In the genomic region with DNA sequence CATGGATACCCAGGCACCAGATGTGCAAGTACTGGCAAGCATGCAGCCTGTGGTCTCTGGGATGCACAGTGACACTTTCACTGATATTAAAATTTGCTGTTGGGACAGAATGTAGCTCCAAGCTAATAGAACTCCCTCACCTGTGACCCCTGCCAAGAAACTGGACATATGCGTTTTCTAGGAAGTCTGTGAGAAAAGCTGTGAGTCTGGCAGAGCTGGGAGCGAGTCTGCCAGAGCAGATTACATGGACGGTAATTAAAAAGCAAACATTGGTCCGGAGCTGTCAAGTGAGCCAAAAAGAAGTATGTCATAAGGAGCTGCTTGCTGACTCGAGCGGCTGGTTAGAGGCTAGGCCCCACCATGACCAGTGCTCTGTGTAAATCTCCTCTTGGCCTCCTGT, we compare ENCODE assay signal across 24 mouse cellular contexts.
DNase-seq lines count a peak whose midpoint lies in the region; ATAC-seq and TF ChIP-seq lines count a peak whose summit lies in the region.
"Had no signal": no experiment of that assay in that cellular context is flagged by ENCODE, and none has a peak within 500 bp of the region (broad histone marks: within the 10 kb centered on the region; RNA-seq: fewer than 3 reads in every experiment).

No protein-coding gene starts in this region.

- DNase-seq in hindbrain, postnatal 0 days (ENCODE audit: low spot score), result peak; percentile 31
- DNase-seq in lung, postnatal 0 days (ENCODE audit: low spot score), result peak; percentile 29
- no peak for DNase-seq in lung, adult 2 months
- peak; percentile 15 for DNase-seq in cerebellum, adult 11-12 months
- DNase-seq in cerebellum, postnatal 10 days, result peak; percentile 75 to 76
- DNase-seq in thymus, postnatal 25 days, result no peak
- no peak for DNase-seq in gastrocnemius, postnatal 25 days
- DNase-seq: adrenal gland, adult 8-10 months; B cell, adult 2 months; forebrain, postnatal 0 days; kidney, adult 18-20 months; kidney, postnatal 25 days; lung, postnatal 14 days had no signal

- H3K9ac ChIP-seq in hindbrain, postnatal 0 days (replicated peaks; ENCODE audit: low read length), result no peak overlapping the region
- no peak overlapping the region for H3K9ac ChIP-seq in hindbrain, embryonic 12.5 days
- no peak overlapping the region for H3K9ac ChIP-seq in lung, postnatal 0 days (replicated peaks; ENCODE audit: low read depth)
- H3K9ac ChIP-seq: embryonic facial prominence, embryonic 15.5 days; forebrain, embryonic 12.5 days; forebrain, postnatal 0 days; heart, embryonic 15.5 days; kidney, embryonic 15.5 days; liver, embryonic 14.5 days; neural tube, embryonic 13.5 days had no signal

- H3K27me3 ChIP-seq in hindbrain, postnatal 0 days (ENCODE audit: insufficient read depth, low read length), result no peaks in the 10 kb centered on the region
- H3K27me3 ChIP-seq in hindbrain, embryonic 12.5 days, result no peaks in the 10 kb centered on the region
- H3K27me3 ChIP-seq in lung, postnatal 0 days (replicated peaks; ENCODE audit: insufficient read depth, low read length), result no peaks in the 10 kb centered on the region
- H3K27me3 ChIP-seq: CH12.LX; embryonic facial prominence, embryonic 15.5 days; forebrain, embryonic 12.5 days; heart, embryonic 15.5 days; kidney, embryonic 15.5 days; neural tube, embryonic 13.5 days had no signal

- H3K27ac ChIP-seq in hindbrain, postnatal 0 days, result no peak overlapping the region
- H3K27ac ChIP-seq in hindbrain, embryonic 12.5 days, result no peak overlapping the region
- H3K27ac ChIP-seq in lung, postnatal 0 days (ENCODE audit: low read length), result no peak overlapping the region
- H3K27ac ChIP-seq: embryonic facial prominence, embryonic 10.5 days; embryonic facial prominence, embryonic 15.5 days; forebrain, embryonic 12.5 days; heart, embryonic 15.5 days; kidney, embryonic 15.5 days; liver, embryonic 14.5 days; neural tube, embryonic 13.5 days had no signal

- no peaks in the 10 kb centered on the region for H3K36me3 ChIP-seq in hindbrain, postnatal 0 days (ENCODE audit: insufficient read depth, low read length)
- H3K36me3 ChIP-seq in hindbrain, embryonic 12.5 days, result no peaks in the 10 kb centered on the region
- no peaks in the 10 kb centered on the region for H3K36me3 ChIP-seq in lung, postnatal 0 days (ENCODE audit: insufficient read depth, low read length)
- H3K36me3 ChIP-seq: embryonic facial prominence, embryonic 10.5 days; embryonic facial prominence, embryonic 15.5 days; forebrain, embryonic 12.5 days; heart, embryonic 15.5 days; kidney, embryonic 15.5 days; neural tube, embryonic 13.5 days had no signal

- TF ChIP-seq POLR2A in lung, adult 2 months (IDR thresholded peaks at IDR 0.05; ENCODE audit: borderline replicate concordance, extremely low read depth, low read depth, low read length), result no peak

- ATAC-seq in hindbrain, postnatal 0 days, result 0 out of 2 replicates have a peak, but pooled peaks have one; percentile 40
- no peak for ATAC-seq in hindbrain, embryonic 12.5 days (ENCODE audit: low FRiP score)
- no peak for ATAC-seq in lung, postnatal 0 days
- ATAC-seq: forebrain, postnatal 0 days; inflammation-experienced regulatory T-cells, adult 6 months had no signal

- no peak for TF ChIP-seq CTCF in hindbrain, postnatal 0 days (IDR thresholded peaks at IDR 0.05; ENCODE audit: low read depth)
- no peak for TF ChIP-seq CTCF in lung, postnatal 0 days (IDR thresholded peaks at IDR 0.05)
- TF ChIP-seq CTCF in lung, adult 2 months (IDR thresholded peaks at IDR 0.05; ENCODE audit: insufficient read depth, low read length), result no peak

- no peak overlapping the region for H3K4me2 ChIP-seq in hindbrain, postnatal 0 days (ENCODE audit: low read depth, low read length)
- no peak overlapping the region for H3K4me2 ChIP-seq in hindbrain, embryonic 12.5 days (replicated peaks)
- H3K4me2 ChIP-seq in lung, postnatal 0 days (replicated peaks; ENCODE audit: low read depth, low read length), result no peak overlapping the region
- H3K4me2 ChIP-seq: embryonic facial prominence, embryonic 15.5 days; forebrain, embryonic 12.5 days; heart, embryonic 15.5 days; kidney, embryonic 15.5 days; midbrain, embryonic 11.5 days; neural tube, embryonic 13.5 days had no signal

- H3K9me3 ChIP-seq in hindbrain, postnatal 0 days (ENCODE audit: low read length), result no peaks in the 10 kb centered on the region
- no peaks in the 10 kb centered on the region for H3K9me3 ChIP-seq in hindbrain, embryonic 12.5 days (replicated peaks)
- no peaks in the 10 kb centered on the region for H3K9me3 ChIP-seq in lung, postnatal 0 days (ENCODE audit: low read length)
- H3K9me3 ChIP-seq: embryonic facial prominence, embryonic 10.5 days; embryonic facial prominence, embryonic 15.5 days; forebrain, embryonic 12.5 days; heart, embryonic 15.5 days; kidney, embryonic 15.5 days; neural tube, embryonic 13.5 days had no signal

- H3K4me1 ChIP-seq in hindbrain, postnatal 0 days (ENCODE audit: insufficient read depth, low read length), result no peaks in the 10 kb centered on the region
- H3K4me1 ChIP-seq in hindbrain, embryonic 12.5 days, result peaks cover 11% of the 10 kb centered on the region
- no peaks in the 10 kb centered on the region for H3K4me1 ChIP-seq in lung, postnatal 0 days (ENCODE audit: insufficient read depth, low read depth, low read length)
- H3K4me1 ChIP-seq in lung, adult 2 months (ENCODE audit: control insufficient read depth, insufficient read depth, low read length), result no peaks in the 10 kb centered on the region
- H3K4me1 ChIP-seq: embryonic facial prominence, embryonic 10.5 days; embryonic facial prominence, embryonic 15.5 days; forebrain, embryonic 12.5 days; heart, embryonic 15.5 days; kidney, embryonic 15.5 days had no signal

- no peak overlapping the region for H3K4me3 ChIP-seq in hindbrain, postnatal 0 days (ENCODE audit: low read length)
- H3K4me3 ChIP-seq in hindbrain, embryonic 12.5 days, result no peak overlapping the region
- H3K4me3 ChIP-seq in lung, postnatal 0 days (ENCODE audit: low read depth, low read length), result no peak overlapping the region
- no peak overlapping the region for H3K4me3 ChIP-seq in lung, adult 2 months (replicated peaks; ENCODE audit: extremely low read depth, low read depth, low read length)
- H3K4me3 ChIP-seq: embryonic facial prominence, embryonic 10.5 days; embryonic facial prominence, embryonic 15.5 days; forebrain, embryonic 12.5 days; heart, embryonic 15.5 days; kidney, embryonic 15.5 days; neural tube, embryonic 13.5 days had no signal

- TF ChIP-seq EP300 in lung, postnatal 0 days (IDR thresholded peaks at IDR 0.05), result no peak

- 51% methylated on average over 6 of the region's 6 CpGs for WGBS in hindbrain, postnatal 0 days
- 81% methylated on average over 6 of the region's 6 CpGs for WGBS in hindbrain, embryonic 12.5 days
- 26% methylated on average over 6 of the region's 6 CpGs for WGBS in lung, postnatal 0 days
- WGBS in lung, adult 2 months, result 42% methylated on average over 6 of the region's 6 CpGs

Comparison
In these comparisons a context has a peak if more than half of its experiments do, and no peak if none do; other contexts are left out.
1. DNase-seq: peak in hindbrain, postnatal 0 days (single experiment), lung, postnatal 0 days (single experiment), cerebellum, adult 11-12 months (single experiment) and cerebellum, postnatal 10 days (2 of 2); none in lung, adult 2 months (single experiment), thymus, postnatal 25 days (single experiment) and gastrocnemius, postnatal 25 days (single experiment).